Mouse (Mus musculus): ENCODE measurements around the gene Cntnap2. TPM values are rescaled to one million over a fixed set of nuclear protein-coding genes. Genes with fewer than 3 reads are reported as not detected.

Gene Cntnap2
- polyA plus RNA-seq (2016; fragmentation: Nextera tagmentation; extraction: Ambion mirVana): 5.7 and 9.1 TPM in 2 replicates

- Histone ChIP-seq H3K9me3 (no peaks in the 10 kb centered on the region), H3K4me1 (no peaks in the 10 kb centered on the region), H3K4me2 (replicated peaks) (peak within 1 kb of the TSS; percentile 38), H3K36me3 (no peaks in the 10 kb centered on the region), H3K9ac (no peak within 1 kb of the TSS), H3K4me3 (peak within 1 kb of the TSS; percentile 17), H3K27me3 (peaks cover 9% of the 10 kb centered on the region), H3K27ac (no peak within 1 kb of the TSS)
- 11% methylated on average over 7 of the region's 8 CpGs for WGBS
- no peak for ATAC-seq (ENCODE audit: insufficient number of reproducible peaks, insufficient read depth, low FRiP score, low TSS enrichment)
Measured at GRCm38 (mm10) chr6:45059091-45059490, at the start of gene Cntnap2. Cntnap2 (plus strand) TSS chr6:45059357.

GRCm38 (mm10) chr6:45026011-45026682, 33.0 kb upstream of the Cntnap2 start:
- H3K9ac ChIP-seq: no peak overlapping the region
- 29% methylated on average over 9 of the region's 9 CpGs for WGBS

GRCm38 (mm10) chr6:45039454-45039853, 19.7 kb upstream of the Cntnap2 start:
- 58% methylated on average over 1 of the region's 1 CpGs for WGBS
- ATAC-seq (ENCODE audit: insufficient number of reproducible peaks, insufficient read depth, low FRiP score, low TSS enrichment): no peak

More at GRCm38 (mm10) chr6:45026011-45026682, 33.0 kb upstream of the Cntnap2 start:
- 0 out of 2 replicates have a peak, but pooled peaks have one; percentile 52 for ATAC-seq (ENCODE audit: insufficient number of reproducible peaks, insufficient read depth, low FRiP score, low TSS enrichment)
- Histone ChIP-seq H3K9me3 (no peaks in the 10 kb centered on the region), H3K36me3 (no peaks in the 10 kb centered on the region), H3K27me3 (no peaks in the 10 kb centered on the region), H3K4me1 (no peaks in the 10 kb centered on the region), H3K4me2 (replicated peaks) (no peak overlapping the region), H3K4me3 (no peak overlapping the region), H3K27ac (no peak overlapping the region)

GRCm38 (mm10) chr6:45059556-45060471, 657 bp downstream of the Cntnap2 start:
- H3K27ac ChIP-seq: no peak overlapping the region
- H3K27me3 ChIP-seq: peaks cover 9% of the 10 kb centered on the region
- H3K4me2 ChIP-seq (replicated peaks): peak overlapping the region; percentile 38
- ATAC-seq (ENCODE audit: insufficient number of reproducible peaks, insufficient read depth, low FRiP score, low TSS enrichment): 0 out of 2 replicates have a peak, but pooled peaks have one; percentile 74
- H3K4me3 ChIP-seq: peak overlapping the region; percentile 17
- H3K9me3 ChIP-seq: no peaks in the 10 kb centered on the region
- H3K9ac ChIP-seq: no peak overlapping the region
- H3K36me3 ChIP-seq: no peaks in the 10 kb centered on the region
- WGBS: 4% methylated on average over 28 of the region's 37 CpGs
- no peaks in the 10 kb centered on the region for H3K4me1 ChIP-seq

More at GRCm38 (mm10) chr6:45039454-45039853, 19.7 kb upstream of the Cntnap2 start:
- no peak overlapping the region for H3K4me3 ChIP-seq
- H3K36me3 ChIP-seq: no peaks in the 10 kb centered on the region
- H3K9me3 ChIP-seq: no peaks in the 10 kb centered on the region
- H3K27ac ChIP-seq: no peak overlapping the region
- no peaks in the 10 kb centered on the region for H3K4me1 ChIP-seq
- H3K27me3 ChIP-seq: no peaks in the 10 kb centered on the region
- no peak overlapping the region for H3K9ac ChIP-seq
- H3K4me2 ChIP-seq (replicated peaks): no peak overlapping the region

GRCm38 (mm10) chr6:45062214-45062997, 3.2 kb downstream of the Cntnap2 start:
- Histone ChIP-seq H3K4me3 (no peak overlapping the region), H3K4me1 (no peaks in the 10 kb centered on the region), H3K36me3 (no peaks in the 10 kb centered on the region), H3K9me3 (no peaks in the 10 kb centered on the region), H3K27me3 (peaks cover 9% of the 10 kb centered on the region), H3K9ac (no peak overlapping the region), H3K27ac (no peak overlapping the region), H3K4me2 (replicated peaks) (no peak overlapping the region)
- WGBS: 71% methylated on average over 5 of the region's 5 CpGs
- ATAC-seq (ENCODE audit: insufficient number of reproducible peaks, insufficient read depth, low FRiP score, low TSS enrichment): no peak

- Histone ChIP-seq H3K27ac (no peak overlapping the region), H3K9ac (no peak overlapping the region), H3K27me3 (no peaks in the 10 kb centered on the region), H3K4me2 (replicated peaks) (no peak overlapping the region), H3K4me1 (no peaks in the 10 kb centered on the region), H3K9me3 (no peaks in the 10 kb centered on the region), H3K4me3 (no peak overlapping the region), H3K36me3 (no peaks in the 10 kb centered on the region)
- no peak for ATAC-seq (ENCODE audit: insufficient number of reproducible peaks, insufficient read depth, low FRiP score, low TSS enrichment)
- WGBS: 65% methylated on average over 1 of the region's 1 CpGs
Measured at GRCm38 (mm10) chr6:45088304-45088703, 29.1 kb downstream of the Cntnap2 start.

GRCm38 (mm10) chr6:45113613-45114012, 54.5 kb downstream of the Cntnap2 start:
- Histone ChIP-seq H3K27me3 (no peaks in the 10 kb centered on the region), H3K9me3 (no peaks in the 10 kb centered on the region), H3K4me2 (replicated peaks) (no peak overlapping the region), H3K4me3 (no peak overlapping the region), H3K9ac (no peak overlapping the region), H3K4me1 (no peaks in the 10 kb centered on the region), H3K36me3 (no peaks in the 10 kb centered on the region), H3K27ac (no peak overlapping the region)
- no peak for ATAC-seq (ENCODE audit: insufficient number of reproducible peaks, insufficient read depth, low FRiP score, low TSS enrichment)

GRCm38 (mm10) chr6:45144882-45145281, 85.7 kb downstream of the Cntnap2 start:
- H3K4me1 ChIP-seq: no peaks in the 10 kb centered on the region
- H3K36me3 ChIP-seq: no peaks in the 10 kb centered on the region
- 80% methylated on average over 2 of the region's 2 CpGs for WGBS
- no peaks in the 10 kb centered on the region for H3K27me3 ChIP-seq
- no peak overlapping the region for H3K4me2 ChIP-seq (replicated peaks)
- no peak for ATAC-seq (ENCODE audit: insufficient number of reproducible peaks, insufficient read depth, low FRiP score, low TSS enrichment)
- no peak overlapping the region for H3K9ac ChIP-seq
- H3K27ac ChIP-seq: no peak overlapping the region
- no peak overlapping the region for H3K4me3 ChIP-seq
- no peaks in the 10 kb centered on the region for H3K9me3 ChIP-seq

GRCm38 (mm10) chr6:45205039-45205438, 145.9 kb downstream of the Cntnap2 start:
- no peak for ATAC-seq (ENCODE audit: insufficient number of reproducible peaks, insufficient read depth, low FRiP score, low TSS enrichment)
- Histone ChIP-seq H3K4me2 (replicated peaks) (no peak overlapping the region), H3K4me1 (no peaks in the 10 kb centered on the region), H3K9ac (no peak overlapping the region), H3K4me3 (no peak overlapping the region), H3K36me3 (no peaks in the 10 kb centered on the region), H3K27ac (no peak overlapping the region), H3K9me3 (no peaks in the 10 kb centered on the region), H3K27me3 (no peaks in the 10 kb centered on the region)
- 89% methylated on average over 2 of the region's 2 CpGs for WGBS

GRCm38 (mm10) chr6:45214330-45214729, 155.2 kb downstream of the Cntnap2 start:
- no peak overlapping the region for H3K9ac ChIP-seq
- H3K36me3 ChIP-seq: no peaks in the 10 kb centered on the region
- H3K27me3 ChIP-seq: no peaks in the 10 kb centered on the region
- no peak overlapping the region for H3K4me3 ChIP-seq
- no peaks in the 10 kb centered on the region for H3K4me1 ChIP-seq
- H3K9me3 ChIP-seq: no peaks in the 10 kb centered on the region
- H3K4me2 ChIP-seq (replicated peaks): no peak overlapping the region
- ATAC-seq (ENCODE audit: insufficient number of reproducible peaks, insufficient read depth, low FRiP score, low TSS enrichment): no peak
- 53% methylated on average over 1 of the region's 1 CpGs for WGBS
- no peak overlapping the region for H3K27ac ChIP-seq

- no peak for ATAC-seq (ENCODE audit: insufficient number of reproducible peaks, insufficient read depth, low FRiP score, low TSS enrichment)
- no peaks in the 10 kb centered on the region for H3K36me3 ChIP-seq
- no peak overlapping the region for H3K27ac ChIP-seq
- WGBS: 80% methylated on average over 1 of the region's 1 CpGs
- no peak overlapping the region for H3K9ac ChIP-seq
- no peaks in the 10 kb centered on the region for H3K4me1 ChIP-seq
- no peaks in the 10 kb centered on the region for H3K27me3 ChIP-seq
- no peak overlapping the region for H3K4me2 ChIP-seq (replicated peaks)
- no peak overlapping the region for H3K4me3 ChIP-seq
- H3K9me3 ChIP-seq: no peaks in the 10 kb centered on the region
Measured at GRCm38 (mm10) chr6:45229002-45229401, 169.8 kb downstream of the Cntnap2 start.

Data from embryonic facial prominence, embryonic 12.5 days (tissue).